Mouse (Mus musculus): ENCODE measurements around the gene Inpp5d.

GRCm38 (mm10) chr1:87647820-87648219 is 27.7 kb downstream of the Inpp5d start:
- TF ChIP-seq EP300 (IDR thresholded peaks at IDR 0.05; ENCODE audit: low read depth) = no peak
- TF ChIP-seq CTCF (IDR thresholded peaks at IDR 0.05; ENCODE audit: low read depth) = no peak
